ENCODE assay signal across 16 mouse cellular contexts in the genomic region with DNA sequence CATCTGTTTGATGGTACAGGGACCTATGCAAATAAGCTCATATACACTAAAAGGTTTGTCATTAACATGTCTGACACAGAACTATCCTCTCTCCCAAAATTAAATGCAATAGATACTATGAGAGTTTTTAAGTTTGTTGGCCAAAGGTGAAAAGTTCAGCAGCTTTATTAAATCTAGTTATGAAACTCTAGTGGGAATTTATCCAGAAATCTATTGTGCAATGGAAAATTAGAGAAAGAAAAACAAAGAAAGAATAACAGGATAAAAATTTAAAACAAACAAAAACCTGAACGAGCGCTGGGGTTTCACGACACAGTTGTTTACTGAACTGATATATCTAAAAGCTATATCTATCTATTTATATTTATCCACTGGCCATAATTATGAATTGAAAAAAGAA.
DNase-seq lines count a peak whose midpoint lies in the region; ATAC-seq and TF ChIP-seq lines count a peak whose summit lies in the region.
"Had no signal": no experiment of that assay in that cellular context is flagged by ENCODE, and none has a peak within 500 bp of the region (broad histone marks: within the 10 kb centered on the region; RNA-seq: fewer than 3 reads in every experiment).

No protein-coding gene starts in this region.

- H3K9me3 ChIP-seq in lung, embryonic 14.5 days (ENCODE audit: low read depth, low read length) = no peaks in the 10 kb centered on the region
- no peaks in the 10 kb centered on the region for H3K9me3 ChIP-seq in midbrain, embryonic 15.5 days
- H3K9me3 ChIP-seq: embryonic facial prominence, embryonic 10.5 days; embryonic facial prominence, embryonic 12.5 days; forebrain, embryonic 13.5 days; forebrain, embryonic 15.5 days had no signal

- no peak for TF ChIP-seq CTCF in kidney, adult 2 months (conservative IDR thresholded peaks at IDR 0.05; ENCODE audit: insufficient read depth, insufficient read length, low read depth, low read length)
- no peak for TF ChIP-seq CTCF in lung, embryonic 14.5 days (IDR thresholded peaks at IDR 0.05; ENCODE audit: low read depth)
- no peak for TF ChIP-seq CTCF in lung, adult 2 months (IDR thresholded peaks at IDR 0.05; ENCODE audit: insufficient read depth, low read length)

- no peak overlapping the region for H3K4me2 ChIP-seq in lung, embryonic 14.5 days
- H3K4me2 ChIP-seq in midbrain, embryonic 15.5 days = no peak overlapping the region
- H3K4me2 ChIP-seq: embryonic facial prominence, embryonic 12.5 days; forebrain, embryonic 13.5 days; forebrain, embryonic 15.5 days had no signal

- no peaks in the 10 kb centered on the region for H3K27me3 ChIP-seq in kidney, adult 2 months (replicated peaks; ENCODE audit: control insufficient read depth, insufficient read depth, low read length)
- H3K27me3 ChIP-seq in lung, embryonic 14.5 days (ENCODE audit: insufficient read depth, low read length) = no peaks in the 10 kb centered on the region
- no peaks in the 10 kb centered on the region for H3K27me3 ChIP-seq in midbrain, embryonic 15.5 days (replicated peaks)
- H3K27me3 ChIP-seq: embryonic facial prominence, embryonic 12.5 days; forebrain, embryonic 13.5 days; forebrain, embryonic 15.5 days had no signal

- no peak for ATAC-seq in lung, embryonic 14.5 days (ENCODE audit: insufficient read depth)
- no peak for ATAC-seq in midbrain, embryonic 15.5 days (replicated peaks)
- ATAC-seq: forebrain, embryonic 15.5 days had no signal

- DNase-seq in kidney, adult 2 months = peak; percentile 4
- no peak for DNase-seq in kidney, postnatal 25 days
- DNase-seq in lung, embryonic 14.5 days = peak; percentile 51
- DNase-seq in lung, adult 2 months = no peak
- peak; percentile 4 for DNase-seq in lung, postnatal 25 days (ENCODE audit: low spot score)
- no peak for DNase-seq in lung, postnatal 14 days
- DNase-seq: adrenal gland, adult 8-10 months; cerebellum, adult 11-12 months; cerebellum, adult 2 months; cerebellum, adult 9-10 months; cerebellum, postnatal 25 days had no signal

- no peak overlapping the region for H3K4me3 ChIP-seq in kidney, adult 2 months (ENCODE audit: insufficient read depth, low read depth, low read length)
- no peak overlapping the region for H3K4me3 ChIP-seq in lung, embryonic 14.5 days (ENCODE audit: low read depth, low read length)
- no peak overlapping the region for H3K4me3 ChIP-seq in lung, adult 2 months (replicated peaks; ENCODE audit: extremely low read depth, low read depth, low read length)
- H3K4me3 ChIP-seq in midbrain, embryonic 15.5 days = no peak overlapping the region
- H3K4me3 ChIP-seq: embryonic facial prominence, embryonic 10.5 days; embryonic facial prominence, embryonic 12.5 days; forebrain, embryonic 13.5 days; forebrain, embryonic 15.5 days had no signal

- no peak overlapping the region for H3K27ac ChIP-seq in kidney, adult 2 months (ENCODE audit: insufficient read depth, low read depth, low read length)
- H3K27ac ChIP-seq in lung, embryonic 14.5 days (ENCODE audit: low read depth) = no peak overlapping the region
- no peak overlapping the region for H3K27ac ChIP-seq in midbrain, embryonic 15.5 days
- H3K27ac ChIP-seq: embryonic facial prominence, embryonic 10.5 days; embryonic facial prominence, embryonic 12.5 days; forebrain, embryonic 13.5 days; forebrain, embryonic 15.5 days had no signal

- no peaks in the 10 kb centered on the region for H3K4me1 ChIP-seq in kidney, adult 2 months (ENCODE audit: control insufficient read depth, insufficient read depth, low read length)
- no peaks in the 10 kb centered on the region for H3K4me1 ChIP-seq in lung, embryonic 14.5 days (ENCODE audit: insufficient read depth)
- no peaks in the 10 kb centered on the region for H3K4me1 ChIP-seq in lung, adult 2 months (ENCODE audit: control insufficient read depth, insufficient read depth, low read length)
- no peaks in the 10 kb centered on the region for H3K4me1 ChIP-seq in midbrain, embryonic 15.5 days
- H3K4me1 ChIP-seq: embryonic facial prominence, embryonic 10.5 days; embryonic facial prominence, embryonic 12.5 days; forebrain, embryonic 13.5 days; forebrain, embryonic 15.5 days had no signal

- WGBS in kidney, adult 2 months = 70% methylated on average over 3 of the region's 3 CpGs
- WGBS in lung, embryonic 14.5 days = 46% methylated on average over 3 of the region's 3 CpGs
- WGBS in lung, adult 2 months = 38% methylated on average over 3 of the region's 3 CpGs
- 91% methylated on average over 3 of the region's 3 CpGs for WGBS in midbrain, embryonic 15.5 days

- H3K9ac ChIP-seq in lung, embryonic 14.5 days = no peak overlapping the region
- H3K9ac ChIP-seq in midbrain, embryonic 15.5 days = no peak overlapping the region
- H3K9ac ChIP-seq: embryonic facial prominence, embryonic 12.5 days; forebrain, embryonic 13.5 days; forebrain, embryonic 15.5 days had no signal

- H3K36me3 ChIP-seq in kidney, adult 2 months (ENCODE audit: control insufficient read depth, insufficient read depth, low read length) = no peaks in the 10 kb centered on the region
- H3K36me3 ChIP-seq in lung, embryonic 14.5 days (ENCODE audit: insufficient read depth) = no peaks in the 10 kb centered on the region
- no peaks in the 10 kb centered on the region for H3K36me3 ChIP-seq in midbrain, embryonic 15.5 days (replicated peaks)
- H3K36me3 ChIP-seq: embryonic facial prominence, embryonic 10.5 days; embryonic facial prominence, embryonic 12.5 days; forebrain, embryonic 15.5 days had no signal

- no peak for TF ChIP-seq POLR2A in kidney, adult 2 months (IDR thresholded peaks at IDR 0.05; ENCODE audit: low read depth, low read length)
- TF ChIP-seq POLR2A in lung, adult 2 months (IDR thresholded peaks at IDR 0.05; ENCODE audit: borderline replicate concordance, extremely low read depth, low read depth, low read length) = no peak

Comparison
In these comparisons a context has a peak if more than half of its experiments do, and no peak if none do; other contexts are left out.
1. DNase-seq: peak in kidney, adult 2 months (single experiment), lung, embryonic 14.5 days (single experiment) and lung, postnatal 25 days (single experiment); none in kidney, postnatal 25 days (0 of 2), lung, adult 2 months (single experiment) and lung, postnatal 14 days (single experiment).